Mouse (Mus musculus): ENCODE measurements around the gene Prpf31.

GRCm38 (mm10) chr7:3666921-3667391 is 37.2 kb downstream of the Prpf31 start:
- TF ChIP-seq POLR2A (IDR thresholded peaks at IDR 0.05; ENCODE audit: control insufficient read depth, extremely low read depth, insufficient read depth, low read length, poor library complexity) (no peak), CTCF (IDR thresholded peaks at IDR 0.05; ENCODE audit: borderline replicate concordance, control insufficient read depth, extremely low read depth, insufficient read depth, low read length, poor library complexity) (no peak)
